Mouse (Mus musculus): ENCODE data around the gene Ppp1r9a. TPM values are rescaled to one million over a fixed set of nuclear protein-coding genes. Genes with fewer than 3 reads are reported as not detected.

Gene Ppp1r9a
- total and polyA plus RNA-seq, 3 experiments, result 1.0 TPM; not detected in 2

- Histone ChIP-seq H3K4me1 (ENCODE audit: control insufficient read depth in 1 of 2, insufficient read depth in 2 of 2) (no peaks in the 10 kb centered on the region), H3K27ac (ENCODE audit: insufficient read depth, low read depth) (no peak overlapping the region), H3K79me2 (replicated peaks; ENCODE audit: control insufficient read depth, extremely low read depth, insufficient read depth, poor library complexity, severe bottlenecking) (no peaks in the 10 kb centered on the region; the same call in 1 of the 2 replicates), H3K4me3 (replicated peaks in 1 of 3; ENCODE audit: low read depth in 2 of 3, low read length in 2 of 3, poor library complexity in 1 of 3) (no peak overlapping the region), H3K36me3 (replicated peaks in 1 of 2; ENCODE audit: control insufficient read depth in 1 of 2, insufficient read depth in 1 of 2, low read length in 1 of 2) (no peaks in the 10 kb centered on the region), H3K4me2 (ENCODE audit: insufficient read depth, low read depth, poor library complexity, severe bottlenecking) (no peak overlapping the region), H3K9ac (ENCODE audit: insufficient read depth, low read depth) (no peak overlapping the region), H3K27me3 (replicated peaks) (no peaks in the 10 kb centered on the region), H3K9me3 (replicated peaks; ENCODE audit: low read length) (no peaks in the 10 kb centered on the region)
- DNase-seq (ENCODE audit: extremely low read depth), result no peak
- in situ Hi-C loops (cut with MboI; ENCODE audit: low pct_ligation_motif_present, low pct_unique_long_range_greater_than_20kb, low sequenced_read_pairs) (no loop called here), dilution Hi-C loops (cut with MboI; ENCODE audit: extremely low pct_ligation_motif_present, extremely low pct_unique_long_range_greater_than_20kb, low sequenced_read_pairs) (no loop called here)
- TF ChIP-seq KAT2A (IDR thresholded peaks at IDR 0.05; ENCODE audit: insufficient replicate concordance, low read length) (no peak), USF2 (conservative IDR thresholded peaks at IDR 0.05; ENCODE audit: low read depth, low read length) (no peak)
These were observed 271.6 kb downstream of the Ppp1r9a start for GRCm38 (mm10) chr6:5174179-5174812.

- in situ Hi-C loops (cut with MboI; ENCODE audit: low pct_ligation_motif_present, low pct_unique_long_range_greater_than_20kb, low sequenced_read_pairs) (no loop called here), dilution Hi-C loops (cut with MboI; ENCODE audit: extremely low pct_ligation_motif_present, extremely low pct_unique_long_range_greater_than_20kb, low sequenced_read_pairs) (no loop called here)
- Histone ChIP-seq H3K27me3 (replicated peaks) (no peaks in the 10 kb centered on the region), H3K9me3 (replicated peaks; ENCODE audit: low read length) (no peaks in the 10 kb centered on the region), H3K9ac (ENCODE audit: insufficient read depth, low read depth) (no peak overlapping the region), H3K36me3 (replicated peaks in 1 of 2; ENCODE audit: control insufficient read depth in 1 of 2, insufficient read depth in 1 of 2, low read length in 1 of 2) (no peaks in the 10 kb centered on the region), H3K4me3 (replicated peaks in 1 of 3; ENCODE audit: low read depth in 2 of 3, low read length in 2 of 3, poor library complexity in 1 of 3) (no peak overlapping the region), H3K4me1 (ENCODE audit: control insufficient read depth in 1 of 2, insufficient read depth in 2 of 2) (no peaks in the 10 kb centered on the region), H3K79me2 (replicated peaks; ENCODE audit: control insufficient read depth, extremely low read depth, insufficient read depth, poor library complexity, severe bottlenecking) (no peaks in the 10 kb centered on the region; the same call in 1 of the 2 replicates), H3K4me2 (ENCODE audit: insufficient read depth, low read depth, poor library complexity, severe bottlenecking) (no peak overlapping the region), H3K27ac (ENCODE audit: insufficient read depth, low read depth) (no peak overlapping the region)
- TF ChIP-seq JUN (IDR thresholded peaks at IDR 0.05; ENCODE audit: insufficient read depth, low read depth, low read length) (no peak), MEF2A (IDR thresholded peaks at IDR 0.05; ENCODE audit: borderline replicate concordance, low read depth, low read length) (no peak), ZNF384 (IDR thresholded peaks at IDR 0.05; ENCODE audit: low read depth, low read length) (no peak), MAZ (IDR thresholded peaks at IDR 0.05; ENCODE audit: low read depth, low read length) (no peak), NELFE (IDR thresholded peaks at IDR 0.05; ENCODE audit: low read depth, low read length) (no peak), SMC3 (IDR thresholded peaks at IDR 0.05; ENCODE audit: low read depth, low read length) (no peak), MAFK (IDR thresholded peaks at IDR 0.05; ENCODE audit: insufficient replicate concordance, low read length) (no peak), MYC (IDR thresholded peaks at IDR 0.05; ENCODE audit: low read depth, low read length) (no peak), ZMIZ1 (IDR thresholded peaks at IDR 0.05; ENCODE audit: low read depth, low read length) (no peak), TCF12 (IDR thresholded peaks at IDR 0.05; ENCODE audit: low read depth, low read length) (no peak), RAD21 (IDR thresholded peaks at IDR 0.05; ENCODE audit: low read depth, low read length) (no peak), CHD2 (IDR thresholded peaks at IDR 0.05; ENCODE audit: low read length) (no peak)
- DNase-seq (ENCODE audit: extremely low read depth), result no peak
These were observed 275.5 kb downstream of the Ppp1r9a start for GRCm38 (mm10) chr6:5177967-5178891.

Data from CH12.LX (cell line).